Mouse (Mus musculus) gastrocnemius, adult 8-10 months (tissue): ENCODE data around the gene Bcl7b. TPM values are rescaled to one million over a fixed set of nuclear protein-coding genes. Genes with fewer than 3 reads are reported as not detected.
A peak's percentile ranks its signal among the peaks of the same experiment; 100 is the strongest.

Experiments
- DNase-seq, 2 experiments: peaks; one replicate each; pipeline ENCODE4 v3.0.0; 2022; ENCODE audit warnings: low spot score in 2 of 2
- total RNA-seq, 4 experiments: library from RNA; stranded (reverse); gene quantifications; 2 replicates each; pipeline ENCODE4 v1.2.4; 2022

Gene Bcl7b
- 10 to 100 TPM; 25.2 to 34.5 (median 28.4) TPM for total RNA-seq

DNA sequence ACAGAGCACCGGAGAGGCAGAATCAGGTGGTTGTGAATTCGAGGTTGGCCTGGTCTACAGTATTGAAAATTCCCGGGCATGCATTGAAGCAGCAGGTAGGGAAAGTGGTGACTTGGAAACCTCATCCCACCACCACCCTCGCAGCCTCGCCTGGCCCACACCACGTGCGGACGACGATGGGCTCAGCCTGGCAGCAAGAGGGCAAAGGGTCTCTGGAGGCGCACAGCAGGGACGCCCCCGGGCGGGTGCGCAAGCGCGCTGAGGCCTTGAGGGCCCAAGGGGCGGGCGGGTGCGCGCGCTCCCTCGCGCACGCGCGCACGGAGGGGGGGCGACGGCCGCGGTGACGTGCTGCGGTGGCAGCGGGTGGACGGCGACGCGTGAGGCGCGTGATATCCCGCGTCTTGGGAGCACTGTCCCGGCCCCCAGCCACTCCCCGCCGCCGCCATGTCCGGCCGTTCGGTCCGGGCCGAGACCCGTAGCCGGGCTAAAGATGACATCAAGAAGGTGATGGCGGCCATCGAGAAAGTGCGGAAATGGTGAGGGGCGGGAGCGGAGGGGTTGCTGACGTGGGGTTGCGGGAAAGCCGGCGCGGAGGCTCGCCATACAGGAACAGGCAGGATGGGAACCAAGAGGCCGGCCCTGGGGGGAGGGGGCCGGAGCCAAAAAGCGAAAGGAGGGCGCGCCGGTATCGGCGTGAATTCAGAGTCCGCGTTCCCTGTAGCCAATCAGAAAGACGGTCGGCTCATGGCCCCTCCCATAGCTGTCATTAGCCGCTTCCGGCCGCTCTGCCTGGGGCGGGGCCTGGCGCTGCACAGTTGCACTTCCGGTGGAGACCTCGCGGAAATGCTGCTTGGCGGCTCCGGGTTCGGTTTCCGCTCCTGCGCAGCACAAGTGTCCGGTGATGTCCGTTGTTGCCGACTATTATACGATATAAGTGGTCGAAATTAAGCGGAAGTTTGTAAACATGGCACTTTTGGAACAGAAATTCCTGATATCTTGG, at the start of gene Bcl7b:
Gene Bcl7b (plus strand): TSS at position 221 of the 1,000 bp plus-strand sequence.
- peak; percentile 95 to 96 for DNase-seq

DNA sequence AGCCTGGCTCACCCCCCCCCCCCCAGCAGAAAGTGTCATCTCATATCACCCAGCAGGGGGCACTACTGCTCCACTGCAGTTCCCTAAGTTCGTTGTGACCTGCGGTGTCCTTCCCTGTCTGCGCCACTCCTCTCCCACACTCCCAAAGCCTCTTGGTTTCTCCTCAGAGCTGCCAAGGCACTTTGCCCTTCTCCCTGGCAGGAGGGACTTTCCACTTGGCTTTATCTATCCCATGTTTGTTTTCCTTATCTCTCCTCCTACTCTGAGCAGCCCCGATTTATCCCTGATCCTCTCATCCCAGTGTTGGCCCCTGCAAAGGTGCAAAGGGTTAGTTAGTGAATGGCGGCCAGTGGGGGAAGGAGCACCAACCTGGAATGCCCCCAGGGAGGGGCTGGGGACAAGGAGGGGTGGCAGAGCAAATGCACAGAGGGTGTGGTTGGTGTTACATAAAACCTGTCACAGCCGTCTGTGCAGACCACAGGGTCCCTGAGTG, 49.4 kb upstream of the Bcl7b start:
- peak in 1 of 2 experiments; percentile 52 for DNase-seq

DNA sequence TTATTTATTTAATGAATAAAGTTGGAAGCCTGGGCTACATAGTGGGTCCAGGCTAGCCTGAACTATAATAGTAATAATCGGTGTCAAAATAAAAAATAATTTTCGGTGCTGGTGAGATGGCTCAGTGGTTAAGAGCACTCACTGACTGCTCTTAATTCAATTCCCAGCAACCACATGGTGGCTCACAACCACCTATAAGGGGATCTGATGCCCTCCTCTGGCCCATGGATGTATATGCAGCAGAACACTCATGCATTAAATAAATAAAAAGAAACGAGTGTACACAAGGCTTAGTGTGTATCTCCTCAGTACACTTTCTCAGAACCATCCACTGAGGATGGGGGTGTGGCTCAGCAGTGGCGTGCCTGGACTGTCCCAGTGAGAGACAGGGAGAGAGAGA, 47.3 kb upstream of the Bcl7b start:
- no peak for DNase-seq

DNA sequence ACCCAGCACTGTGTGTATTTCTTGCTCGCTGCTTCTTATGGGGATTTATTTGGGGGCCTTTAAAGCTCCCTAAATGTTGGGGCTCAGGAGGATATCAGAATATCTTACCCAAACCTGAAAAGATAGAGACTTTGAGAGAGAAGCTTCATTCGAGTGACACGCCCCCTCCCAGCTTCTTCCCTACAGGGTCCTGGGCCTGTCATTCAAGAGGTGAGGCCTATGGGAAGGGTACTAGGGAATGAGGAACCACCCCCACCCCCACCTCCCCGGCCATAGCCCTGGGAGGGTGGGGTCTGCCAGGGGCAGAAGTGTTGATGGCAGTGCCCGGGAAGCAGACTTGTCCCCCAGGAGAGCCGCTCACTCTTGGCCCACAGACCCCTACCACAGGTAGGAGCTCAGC, 42.0 kb upstream of the Bcl7b start:
- DNase-seq: no peak

DNA sequence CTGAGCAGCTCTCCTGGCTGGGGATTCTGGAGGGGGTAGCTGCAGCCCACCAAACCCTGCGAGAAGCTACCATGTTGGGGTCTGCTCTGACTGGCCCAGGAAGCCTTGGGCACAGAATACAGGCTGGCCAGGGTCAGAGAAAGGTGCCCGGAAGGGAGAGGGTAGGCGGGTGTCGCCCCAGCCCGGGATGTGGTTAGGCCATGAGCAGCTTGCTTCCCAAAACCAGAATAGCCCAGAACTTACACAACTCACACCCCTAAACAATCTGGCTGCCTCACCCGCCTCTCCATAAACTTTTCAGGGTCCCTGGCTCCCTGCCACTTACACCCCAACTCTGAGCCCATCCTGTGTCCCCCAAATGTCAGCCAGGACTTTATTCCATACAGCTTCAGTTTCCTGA, 40.4 kb upstream of the Bcl7b start:
- DNase-seq: no peak

DNA sequence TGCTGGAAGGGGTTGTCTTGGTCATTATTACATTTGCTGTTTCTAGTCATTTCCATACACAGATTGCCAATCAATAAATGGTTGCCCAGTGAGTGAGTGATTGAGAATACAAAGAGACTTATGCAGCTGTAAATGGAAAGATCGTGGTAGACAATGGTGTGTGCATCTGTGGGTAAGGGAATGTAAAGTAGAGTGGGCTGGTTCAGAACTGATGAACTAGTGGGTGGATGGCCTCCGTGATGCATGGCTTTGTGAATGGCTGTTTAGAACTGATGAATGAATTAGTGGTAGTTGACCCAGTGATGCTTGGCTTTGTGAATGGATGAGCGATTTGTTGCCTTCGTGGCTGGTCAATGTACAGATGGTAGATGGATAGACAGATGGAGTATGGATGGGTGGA, 38.3 kb upstream of the Bcl7b start:
- DNase-seq: no peak

DNA sequence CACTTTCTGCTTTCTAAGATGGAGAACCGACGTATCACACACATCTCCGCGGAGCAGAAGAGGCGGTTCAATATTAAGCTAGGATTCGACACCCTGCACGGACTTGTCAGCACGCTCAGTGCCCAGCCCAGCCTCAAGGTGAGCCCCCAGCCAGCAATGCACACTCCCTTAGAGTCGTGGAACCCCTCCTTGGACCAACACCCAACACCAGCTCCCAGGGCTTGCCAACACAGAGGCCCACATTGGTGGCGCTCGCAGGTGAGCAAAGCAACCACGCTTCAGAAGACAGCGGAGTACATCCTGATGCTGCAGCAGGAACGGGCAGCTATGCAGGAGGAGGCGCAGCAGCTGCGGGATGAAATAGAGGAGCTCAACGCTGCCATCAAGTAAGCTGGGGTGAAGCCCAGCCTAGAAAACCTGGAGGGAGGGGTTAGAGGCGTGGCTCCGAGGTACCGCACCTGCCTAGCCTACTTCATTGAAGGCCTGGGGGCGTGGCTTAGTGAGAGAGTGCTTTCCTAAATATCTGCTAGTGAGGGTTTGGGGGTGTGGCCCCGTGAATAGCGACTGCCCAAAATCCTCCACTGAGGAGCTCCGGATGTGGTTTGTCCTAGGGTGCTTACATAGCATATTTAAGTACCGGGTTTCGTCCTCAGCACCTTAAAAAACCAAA, 34.2 kb upstream of the Bcl7b start:
- no peak for DNase-seq

DNA sequence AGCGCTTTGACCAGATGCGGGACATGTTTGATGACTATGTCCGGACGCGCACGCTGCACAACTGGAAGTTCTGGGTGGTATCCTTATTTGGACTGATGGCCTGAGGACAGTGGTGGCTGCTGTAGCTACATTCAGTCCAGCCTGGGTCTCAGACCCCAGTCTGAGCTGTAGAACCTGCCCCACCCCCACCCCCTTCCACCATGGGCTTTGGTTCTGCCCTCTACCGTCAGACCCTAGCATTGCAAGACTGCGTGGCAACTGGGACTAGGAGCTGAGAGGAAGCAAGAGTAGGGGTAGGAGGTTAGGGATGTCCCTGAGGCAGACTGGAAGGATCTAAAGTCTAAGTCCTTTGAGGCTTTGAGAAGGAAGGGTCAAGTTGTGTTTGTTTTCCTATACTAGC, 33.5 kb upstream of the Bcl7b start:
- no peak for DNase-seq

DNA sequence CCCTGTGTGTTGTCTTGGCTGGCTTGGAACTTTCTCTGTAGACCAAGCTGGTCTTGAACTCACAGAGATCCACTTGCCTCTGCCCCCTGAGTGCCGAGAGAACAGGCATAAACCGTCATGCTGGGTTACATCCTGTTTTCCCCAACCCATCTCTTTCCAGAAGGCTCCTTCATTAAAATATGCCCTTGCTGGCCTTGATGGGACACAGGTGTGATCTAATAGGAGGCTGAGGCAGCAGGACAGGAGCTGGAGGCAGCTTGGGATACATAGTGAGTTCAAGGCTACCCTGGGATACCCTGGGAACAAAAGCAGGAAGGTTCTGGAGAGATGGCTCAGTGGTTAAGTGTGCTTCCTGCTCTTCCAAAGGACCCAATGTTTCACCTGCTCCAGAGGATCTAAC, 28.2 kb upstream of the Bcl7b start:
- no peak for DNase-seq

DNA sequence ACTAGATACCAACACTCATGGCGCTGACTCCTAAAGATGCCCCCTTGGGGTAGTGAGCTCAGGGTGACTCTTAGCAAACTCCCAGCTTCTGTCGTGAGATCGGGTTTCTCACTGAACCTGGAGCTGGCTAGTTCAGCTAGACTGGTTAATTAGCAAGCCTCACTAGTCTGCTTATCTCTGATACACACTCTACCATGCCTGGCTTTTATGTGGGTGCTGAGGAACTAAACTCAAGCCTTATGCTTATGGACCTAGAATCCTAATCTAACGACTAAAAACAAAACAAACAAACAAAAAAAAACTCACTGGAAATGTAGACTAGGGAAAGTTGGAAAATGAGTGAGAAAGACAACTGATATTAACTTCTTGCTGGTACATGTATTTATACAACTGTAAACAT, 23.6 kb upstream of the Bcl7b start:
- no peak for DNase-seq

DNA sequence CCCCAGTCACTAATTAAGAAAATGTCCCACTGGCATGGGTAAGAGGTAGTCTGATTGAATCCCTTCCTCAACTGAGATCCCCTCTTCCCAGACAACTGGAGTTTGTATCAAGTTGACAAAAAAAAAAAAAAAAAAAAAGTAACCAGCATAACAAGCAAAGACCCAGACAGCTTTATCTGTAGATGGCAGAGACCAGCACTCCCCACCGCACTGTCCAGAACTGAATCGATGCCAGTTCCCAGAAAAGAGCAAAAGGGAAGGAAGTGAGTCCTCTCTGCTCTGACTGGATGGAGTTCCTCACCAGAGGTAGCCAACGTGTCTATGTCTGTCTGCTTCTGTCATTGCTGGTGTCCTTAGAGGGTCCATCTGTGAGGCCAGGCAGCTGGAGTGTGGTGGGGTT, 22.6 kb upstream of the Bcl7b start:
- DNase-seq: no peak

DNA sequence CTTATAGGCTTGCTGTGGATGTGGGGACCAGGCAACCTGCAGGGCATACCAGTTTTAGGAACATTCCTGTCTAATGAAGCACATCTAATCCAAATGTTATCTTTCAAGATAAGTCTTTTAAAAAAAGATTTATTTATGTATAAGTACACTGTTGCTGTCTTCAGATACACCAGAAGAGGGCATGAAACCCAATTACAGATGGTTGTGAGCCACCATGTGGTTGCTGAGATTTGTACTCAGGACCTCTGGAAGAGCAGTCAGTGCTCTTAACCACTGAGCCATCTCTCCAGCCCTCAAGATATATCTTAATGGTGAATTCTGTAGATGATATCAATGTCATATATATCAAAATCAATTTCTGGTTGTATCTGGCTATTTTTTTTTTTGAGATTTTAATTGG, 22.1 kb upstream of the Bcl7b start:
- no peak for DNase-seq

DNA sequence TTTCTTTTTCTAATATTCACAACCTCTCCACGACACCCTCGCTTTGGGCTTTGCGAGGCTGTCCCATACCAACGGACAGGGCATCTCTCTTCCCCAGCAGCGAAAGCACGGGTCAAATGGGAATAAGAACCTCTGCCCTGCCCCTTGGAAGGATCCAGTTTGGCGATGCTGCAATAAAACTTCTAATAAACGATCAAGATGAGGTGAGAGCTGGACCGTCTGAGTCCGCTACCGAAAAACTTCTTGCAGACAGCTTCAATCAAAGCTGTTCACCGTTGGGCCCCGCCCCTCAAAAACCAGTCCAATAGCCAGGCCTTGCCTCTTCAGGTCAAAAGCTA, 19.4 kb upstream of the Bcl7b start:
- DNase-seq: no peak

DNA sequence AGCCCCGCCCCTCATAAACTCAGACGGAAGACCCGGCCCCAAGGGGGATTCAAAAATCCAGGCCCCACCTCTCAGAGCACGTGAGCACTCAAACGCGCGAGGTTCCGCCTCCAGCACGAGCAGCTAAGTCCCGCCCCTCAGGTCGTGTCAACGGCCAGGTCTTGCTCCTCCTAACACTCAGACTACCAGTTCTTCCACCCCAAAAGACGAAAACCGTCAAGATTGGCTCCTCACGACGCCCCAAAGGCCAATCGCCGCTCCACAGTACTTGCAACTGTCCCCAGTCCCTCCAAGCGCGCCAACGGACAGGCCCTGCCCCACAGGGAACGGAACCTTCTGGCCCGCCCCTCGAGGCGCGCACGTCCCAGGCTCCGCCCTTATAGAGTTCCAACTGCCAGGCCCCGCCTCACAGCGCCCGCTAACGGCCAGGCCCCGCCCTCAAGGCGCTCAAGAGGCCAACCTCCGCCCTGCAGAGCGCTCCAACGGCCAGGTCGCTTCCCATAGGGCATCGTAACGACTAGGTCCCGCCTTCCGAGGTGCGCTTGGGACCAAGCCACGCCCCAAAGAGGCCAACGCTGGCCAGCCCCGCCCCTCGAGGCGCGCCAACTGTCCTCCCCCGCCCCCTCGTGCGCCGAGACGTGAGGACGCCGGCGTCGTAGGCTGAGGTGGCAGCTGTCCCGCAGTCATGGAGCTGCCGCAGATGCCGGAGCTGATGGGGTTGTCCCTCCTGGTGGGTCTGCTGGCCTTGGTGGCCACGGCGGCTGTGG, 18.8 kb upstream of the Bcl7b start, which contains the start of gene Tbl2:
Gene Tbl2 (plus strand): TSS at position 605 of the 767 bp plus-strand sequence.
- peak; percentile 97 to 99 for DNase-seq

DNA sequence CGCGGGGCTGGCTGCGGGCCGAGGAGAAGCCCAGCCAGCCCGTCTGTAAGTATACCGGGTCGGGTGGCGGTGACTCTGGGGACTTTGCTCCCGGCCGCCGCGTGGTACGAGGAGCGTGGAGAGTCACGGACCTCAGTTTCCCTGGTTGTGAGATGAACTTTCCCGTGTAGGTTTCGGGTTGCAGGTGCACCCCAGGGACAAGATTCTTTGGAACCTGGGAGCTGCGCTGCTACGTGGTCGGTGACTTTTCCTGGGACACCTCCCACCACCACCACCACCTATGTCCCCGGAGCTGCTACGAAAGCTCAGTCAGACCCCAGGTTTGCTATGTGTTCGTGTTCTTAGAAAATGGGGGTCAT, 18.3 kb upstream of the Bcl7b start:
- DNase-seq: no peak

DNA sequence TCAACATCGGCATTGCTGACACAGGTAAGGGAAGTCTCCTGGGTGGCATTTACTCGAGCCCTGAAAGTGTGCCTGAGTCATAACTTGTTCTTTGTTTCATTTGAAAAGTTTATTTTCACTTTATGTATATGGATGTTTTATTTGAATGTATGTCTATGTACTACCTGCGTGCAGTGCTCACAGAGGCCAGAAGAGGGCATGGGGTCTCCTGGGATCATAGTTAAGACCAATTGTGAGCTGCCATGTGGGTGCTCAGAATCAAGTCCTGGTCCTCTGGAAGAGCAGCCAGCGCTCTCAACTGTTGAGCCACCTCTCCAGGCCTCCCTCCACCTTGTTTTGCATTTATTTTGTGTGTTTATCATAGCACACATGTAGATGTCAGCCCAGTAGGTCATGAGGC, 11.6 kb upstream of the Bcl7b start:
- no peak for DNase-seq

DNA sequence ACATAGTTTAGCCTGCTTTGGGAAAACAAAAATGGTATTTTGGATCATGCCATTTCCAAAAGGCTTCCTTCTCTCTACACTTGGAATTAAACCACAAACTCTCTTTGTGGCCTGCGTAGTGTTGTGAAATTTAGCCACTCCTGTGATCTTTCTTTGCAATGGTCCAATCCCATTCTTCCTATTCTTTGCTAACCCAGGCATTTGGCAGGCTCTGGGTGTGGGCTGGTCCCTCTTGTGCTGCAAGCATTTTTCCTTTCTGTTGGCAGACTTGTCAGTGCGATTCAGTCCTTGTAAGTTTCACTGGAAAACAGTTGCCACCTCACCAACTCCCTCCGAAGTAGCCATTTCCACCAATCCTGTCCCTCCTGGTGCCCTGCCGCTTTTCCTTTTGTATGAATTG, 6.9 kb upstream of the Bcl7b start:
- DNase-seq: peak; percentile 26 to 38

DNA sequence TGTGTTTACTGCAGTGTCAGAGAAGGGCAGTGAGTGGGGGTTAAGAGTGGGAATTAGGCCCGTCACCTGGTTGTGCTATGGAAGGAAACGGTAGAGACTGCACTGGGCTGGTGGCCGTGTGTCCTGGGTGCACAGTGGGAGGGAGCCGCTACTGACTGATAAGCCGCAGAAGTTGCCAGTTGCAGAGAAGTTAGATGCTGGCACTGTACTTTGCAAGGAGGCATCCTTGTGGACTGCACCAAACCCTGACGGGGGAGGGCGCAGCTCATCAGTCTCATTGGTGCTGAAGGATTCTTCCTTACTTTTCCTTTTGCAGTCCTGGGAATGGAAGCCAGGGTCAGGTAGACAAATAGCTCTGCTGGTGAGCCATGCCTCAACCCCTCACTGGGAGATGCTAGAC, 6.4 kb upstream of the Bcl7b start:
- DNase-seq: no peak

DNA sequence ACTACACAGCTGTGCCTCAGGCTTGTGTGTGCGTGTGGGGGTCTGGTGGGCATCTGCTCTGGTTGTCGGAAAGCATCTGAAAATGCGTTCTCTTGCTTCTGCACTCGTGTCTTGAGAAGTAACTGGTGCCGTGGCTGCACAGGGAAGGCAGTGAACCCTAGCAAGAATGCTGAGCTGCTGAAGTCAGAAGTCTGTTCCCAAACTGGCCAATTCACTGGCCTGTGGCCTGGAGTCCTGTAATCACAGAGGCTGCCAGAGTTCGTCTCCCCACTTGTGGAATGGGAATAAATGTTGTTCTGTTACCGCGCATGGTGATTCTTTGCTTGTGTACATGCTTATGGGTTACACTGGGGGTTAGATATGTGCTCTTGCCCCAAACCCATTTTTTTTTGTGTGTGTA, 5.7 kb upstream of the Bcl7b start:
- no peak for DNase-seq

DNA sequence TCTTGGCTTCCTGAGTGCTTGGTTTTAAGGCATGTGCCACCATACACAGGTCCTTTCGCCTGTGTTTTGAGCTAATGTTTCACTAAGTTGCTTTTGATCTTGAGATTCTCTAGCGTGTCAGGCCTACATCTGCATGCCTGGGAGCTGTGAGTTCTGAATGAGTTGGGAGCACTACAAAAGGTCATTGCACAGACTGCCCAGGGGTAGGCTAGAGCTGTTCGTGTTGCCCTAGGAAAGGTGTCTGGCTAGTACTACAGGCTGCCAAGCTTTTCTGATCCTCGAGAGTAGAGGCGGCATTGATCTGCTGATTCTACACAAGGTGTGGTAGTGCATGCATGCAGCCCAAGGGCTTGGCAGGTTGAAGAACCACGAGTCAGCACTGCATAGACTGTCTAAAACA, 5.3 kb upstream of the Bcl7b start:
- no peak for DNase-seq

DNA sequence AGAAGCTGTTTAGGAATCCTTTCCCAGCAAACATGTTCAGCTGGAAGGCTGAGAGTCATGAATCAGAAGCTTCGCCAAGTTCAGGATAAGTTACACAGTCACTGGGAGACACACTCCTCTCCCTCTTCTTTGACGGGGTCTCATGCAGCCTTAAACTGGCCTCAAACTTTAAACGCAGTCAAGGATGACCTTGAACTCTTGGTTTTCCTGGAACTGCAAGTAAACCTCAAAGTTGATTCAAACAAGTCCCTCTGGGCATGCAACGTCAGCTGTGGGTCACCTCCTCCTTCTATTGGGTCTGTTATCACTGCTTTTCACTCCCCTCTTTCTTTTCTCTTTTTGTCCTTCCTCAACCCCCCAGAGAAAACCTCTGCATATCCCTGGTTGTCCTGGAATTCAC, 1.2 kb upstream of the Bcl7b start:
- DNase-seq: no peak

DNA sequence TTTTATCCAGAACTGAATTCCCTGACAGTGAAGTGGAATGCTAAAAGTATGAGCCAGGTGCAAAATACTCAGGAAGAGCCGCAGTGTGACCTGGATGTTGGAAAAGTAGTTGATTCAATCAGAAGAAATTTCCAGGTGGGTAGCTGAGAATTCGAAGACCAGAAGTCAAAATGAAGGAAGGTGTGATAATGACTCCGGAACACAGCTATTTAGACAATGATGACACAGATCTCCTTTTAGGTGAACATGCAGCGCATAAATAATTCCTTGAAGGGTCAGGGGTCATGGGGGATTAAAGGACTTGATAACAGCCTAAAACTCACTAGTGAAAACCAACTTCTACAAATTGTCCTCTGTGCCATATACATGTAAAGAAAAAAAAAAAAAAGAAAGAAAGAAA, 614 bp upstream of the Bcl7b start:
- DNase-seq: no peak
